Mouse (Mus musculus) liver, adult 2 months (tissue): ENCODE measurements at regions not wholly inside any gene's neighbourhood (a gene's known extent, or its start where the extent isn't known, plus 50 kb on each side); places are given as distances from the start of the nearest gene placed in this dataset.

Experiments
- CTCF ChIP-seq: fragments of 200-500 bp; IDR thresholded peaks from 2 replicates; pipeline ENCODE4 v1.5.1; 2011; ENCODE audit warnings: low read depth, low read length, control low read depth
- POLR2A ChIP-seq: fragments of 200-500 bp; IDR thresholded peaks from 2 replicates; pipeline ENCODE4 v1.6.1; 2011; ENCODE audit warnings: low read length, control low read depth; ENCODE audit not compliant: insufficient read depth; ENCODE audit errors: extremely low read depth

DNA sequence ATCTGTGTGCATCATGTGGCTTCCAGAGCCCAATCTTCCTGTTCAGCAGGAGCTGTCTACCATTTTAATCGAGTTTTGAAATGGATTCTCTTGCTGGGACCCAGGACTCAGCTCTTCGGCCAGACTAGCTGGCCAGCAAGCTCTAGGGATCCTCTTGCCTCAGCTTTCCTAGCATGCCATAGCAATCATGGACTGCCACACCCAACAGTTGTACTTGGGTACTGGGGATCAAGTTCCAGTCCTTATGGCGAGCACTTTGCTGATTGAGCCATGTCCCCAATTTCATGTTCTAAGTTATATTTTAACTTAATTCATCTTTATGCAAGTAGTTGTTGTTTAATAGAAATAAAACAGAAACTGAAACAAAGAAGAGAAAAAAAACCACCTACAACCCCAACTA lies 202.1 kb downstream of the Bmp2 start:
- TF ChIP-seq CTCF (no peak), POLR2A (no peak)
